Mouse (Mus musculus): ENCODE measurements around the gene Tap1.

Gene Tap1

DNA sequence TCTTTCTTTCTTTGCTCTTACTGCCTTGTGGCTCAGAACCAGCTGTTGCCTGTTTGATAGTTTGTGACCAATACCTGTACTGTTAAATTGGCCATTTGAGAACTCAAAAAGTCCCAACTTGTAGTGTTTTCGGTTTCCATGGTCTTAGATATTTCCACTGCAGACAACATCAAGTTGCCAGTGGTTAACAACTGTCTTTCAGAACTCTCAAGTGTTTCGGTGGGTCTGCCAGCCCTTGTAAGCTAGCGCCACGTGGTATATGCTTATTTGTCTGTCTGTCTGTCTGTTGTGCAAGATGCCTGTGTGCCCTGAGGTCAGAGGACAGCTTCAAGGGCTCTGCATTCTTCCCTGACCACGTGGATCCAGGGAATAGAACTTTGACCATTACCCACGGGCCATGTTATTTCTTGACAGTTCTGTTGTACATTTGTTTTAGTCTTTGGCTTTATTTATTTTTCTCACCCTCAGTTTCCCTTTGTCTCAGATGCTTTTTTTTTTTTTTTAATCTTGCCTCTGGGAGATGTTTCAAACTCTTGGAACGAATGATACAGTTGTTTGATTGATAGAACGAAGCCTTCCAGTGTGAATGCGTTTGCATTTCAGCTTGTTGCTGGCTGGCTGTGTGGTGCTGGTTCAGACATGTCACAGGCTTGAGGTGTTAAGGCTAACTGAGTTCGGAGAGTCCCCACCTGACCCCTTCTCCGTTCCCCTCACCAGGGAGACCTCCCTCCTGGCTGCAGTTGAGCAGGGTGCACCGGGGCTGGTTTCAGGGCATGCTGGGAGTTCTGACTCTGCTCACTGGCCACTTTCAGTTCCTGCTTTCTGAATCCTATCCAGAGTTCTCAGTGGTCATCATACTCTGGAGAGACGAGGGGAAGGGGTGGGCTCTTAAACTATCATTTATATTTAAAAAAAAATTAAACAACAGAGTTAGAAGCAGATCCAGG, 7.2 kb upstream of the Tap1 start:
- DNase-seq: no peak

DNA sequence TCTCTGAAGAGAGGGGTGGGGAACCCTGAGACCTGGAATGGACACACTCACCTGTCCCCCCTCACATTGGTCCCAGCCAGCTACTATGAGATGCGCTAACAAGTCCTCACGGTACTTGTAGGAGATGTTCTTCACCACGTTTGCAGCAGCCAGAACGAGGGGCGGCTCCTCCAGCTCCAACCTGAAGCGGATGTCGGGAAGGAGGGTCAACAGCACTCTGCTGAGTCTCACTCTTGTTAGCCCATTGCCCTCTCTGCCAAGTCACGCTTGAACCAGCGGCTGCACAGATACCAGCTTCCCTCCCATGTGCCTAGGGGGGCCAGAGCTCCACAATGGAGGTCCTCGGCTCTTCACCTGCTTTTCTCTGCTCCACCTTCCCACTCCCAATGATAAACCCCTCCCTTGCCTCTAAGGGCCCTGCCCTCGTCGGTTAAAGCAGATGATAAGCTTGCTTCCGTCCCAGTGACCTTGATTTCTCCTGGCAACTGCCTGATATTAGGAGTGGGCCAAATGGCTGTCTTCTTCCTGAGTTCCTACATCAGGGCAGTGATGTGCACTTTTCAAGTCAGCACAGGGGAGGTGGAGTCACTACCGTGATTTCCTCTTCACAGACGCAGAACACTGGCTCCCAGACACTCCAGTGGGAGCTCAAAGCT, 3.7 kb upstream of the Tap1 start:
- DNase-seq: no peak

DNA sequence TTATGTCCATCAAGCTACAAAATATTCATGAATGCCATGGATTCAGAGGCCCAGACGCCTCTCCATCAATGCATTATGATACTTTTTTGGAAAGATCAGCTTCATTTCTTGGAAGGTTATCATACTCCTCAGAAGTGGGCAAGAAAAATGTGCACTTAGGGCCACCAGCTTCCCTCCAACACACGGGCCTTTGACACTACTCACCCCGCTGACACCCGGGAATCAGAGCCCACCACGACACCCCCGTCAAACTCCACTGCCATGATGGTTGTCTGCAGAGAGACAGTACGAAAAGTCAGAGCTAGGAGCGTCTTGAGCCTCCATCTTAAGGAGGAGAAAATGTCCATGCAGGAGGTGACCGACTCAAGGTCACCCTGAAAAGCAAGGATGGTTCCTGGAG, 1.8 kb upstream of the Tap1 start:
- DNase-seq: no peak

DNA sequence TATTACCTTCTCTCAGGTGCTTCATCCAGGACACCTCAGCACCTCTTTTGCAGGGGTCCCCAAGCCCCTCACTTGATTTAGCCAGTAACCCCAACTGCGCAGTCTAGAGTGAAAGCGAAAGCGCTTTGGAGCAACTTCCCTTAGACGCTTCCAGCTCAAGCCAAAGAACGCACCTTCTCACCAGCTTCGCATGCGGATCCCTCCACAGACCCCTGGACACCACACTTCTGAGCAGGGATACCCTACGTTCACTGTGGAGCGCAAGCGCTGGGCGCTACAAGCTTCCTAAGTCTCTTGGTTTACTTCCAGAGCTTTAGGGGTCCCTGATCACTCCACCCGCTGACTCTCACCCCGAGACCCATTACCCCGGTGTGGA, 480 bp upstream of the Tap1 start:
- peak in 1 of 2 experiments; percentile 23 for DNase-seq

DNA sequence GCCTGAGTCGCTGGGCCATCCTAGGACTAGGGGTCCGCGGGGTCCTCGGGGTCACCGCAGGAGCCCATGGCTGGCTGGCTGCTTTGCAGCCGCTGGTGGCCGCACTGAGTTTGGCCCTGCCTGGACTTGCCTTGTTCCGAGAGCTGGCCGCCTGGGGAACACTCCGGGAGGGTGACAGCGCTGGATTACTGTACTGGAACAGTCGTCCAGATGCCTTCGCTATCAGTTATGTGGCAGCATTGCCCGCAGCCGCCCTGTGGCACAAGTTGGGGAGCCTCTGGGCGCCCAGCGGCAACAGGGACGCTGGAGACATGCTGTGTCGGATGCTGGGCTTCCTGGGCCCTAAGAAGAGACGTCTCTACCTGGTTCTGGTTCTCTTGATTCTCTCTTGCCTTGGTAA, 657 bp downstream of the Tap1 start:
- DNase-seq: no peak

DNA sequence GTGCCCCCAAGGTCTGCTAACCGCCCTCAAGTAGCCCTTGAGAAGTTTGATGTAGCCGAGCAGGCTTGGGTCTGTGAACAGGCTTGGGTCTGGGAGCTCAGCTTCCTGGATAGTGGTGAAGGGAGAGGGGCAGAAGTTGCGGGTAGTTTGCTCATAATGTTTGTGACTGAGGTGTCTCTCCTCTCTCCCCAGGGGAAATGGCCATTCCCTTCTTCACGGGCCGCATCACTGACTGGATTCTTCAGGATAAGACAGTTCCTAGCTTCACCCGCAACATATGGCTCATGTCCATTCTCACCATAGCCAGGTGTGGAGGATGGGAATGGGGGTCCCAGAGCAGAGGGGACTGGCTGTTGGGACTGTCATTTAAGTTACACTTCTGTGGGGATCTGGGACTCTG, 1.6 kb downstream of the Tap1 start:
- DNase-seq: no peak

DNA sequence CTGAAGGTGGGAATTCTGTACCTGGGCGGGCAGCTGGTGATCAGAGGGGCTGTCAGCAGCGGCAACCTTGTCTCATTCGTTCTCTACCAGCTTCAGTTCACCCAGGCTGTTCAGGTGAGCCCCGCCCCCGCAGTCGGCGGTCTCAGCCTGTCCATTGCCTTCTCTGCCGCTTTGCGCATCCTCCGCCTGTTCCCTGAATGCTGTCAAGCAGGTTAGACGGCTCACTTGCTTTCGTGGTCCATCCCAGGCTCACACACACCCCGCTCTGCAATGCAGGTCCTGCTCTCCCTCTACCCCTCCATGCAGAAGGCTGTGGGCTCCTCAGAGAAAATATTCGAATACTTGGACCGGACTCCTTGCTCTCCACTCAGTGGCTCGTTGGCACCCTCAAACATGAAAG, 5.5 kb downstream of the Tap1 start:
- no peak for DNase-seq

DNA sequence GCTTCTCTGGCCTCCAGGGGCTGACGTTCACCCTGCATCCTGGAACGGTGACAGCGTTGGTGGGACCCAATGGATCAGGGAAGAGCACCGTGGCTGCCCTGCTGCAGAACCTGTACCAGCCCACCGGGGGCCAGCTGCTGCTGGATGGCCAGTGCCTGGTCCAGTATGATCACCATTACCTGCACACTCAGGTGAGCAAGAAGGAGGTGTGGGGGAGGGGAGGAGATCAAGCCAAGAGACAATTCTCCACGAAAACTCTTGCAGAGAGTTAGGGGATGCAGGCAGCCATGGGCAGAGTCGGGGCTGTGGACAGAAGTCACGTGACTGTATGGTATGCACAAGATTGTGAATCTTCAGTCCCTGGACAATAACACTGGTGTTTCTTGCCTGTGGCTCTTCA, 6.1 kb downstream of the Tap1 start:
- no peak for DNase-seq

DNA sequence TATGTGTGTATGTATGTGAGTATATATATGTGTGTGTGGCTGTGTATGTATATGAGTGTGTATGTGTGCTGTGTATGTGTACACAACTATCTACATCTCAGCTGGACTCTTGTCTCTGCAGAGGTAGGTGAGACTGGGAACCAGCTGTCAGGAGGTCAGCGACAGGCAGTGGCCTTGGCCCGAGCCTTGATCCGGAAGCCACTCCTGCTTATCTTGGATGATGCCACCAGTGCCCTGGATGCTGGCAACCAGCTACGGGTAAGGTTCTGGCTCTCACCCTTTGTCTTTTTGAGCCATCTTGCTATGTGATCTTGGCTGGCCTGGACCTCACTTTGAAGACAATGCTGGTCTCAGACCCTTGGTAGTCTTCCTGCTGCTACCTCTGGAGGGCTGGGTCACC, 7.4 kb downstream of the Tap1 start:
- DNase-seq: no peak

DNA sequence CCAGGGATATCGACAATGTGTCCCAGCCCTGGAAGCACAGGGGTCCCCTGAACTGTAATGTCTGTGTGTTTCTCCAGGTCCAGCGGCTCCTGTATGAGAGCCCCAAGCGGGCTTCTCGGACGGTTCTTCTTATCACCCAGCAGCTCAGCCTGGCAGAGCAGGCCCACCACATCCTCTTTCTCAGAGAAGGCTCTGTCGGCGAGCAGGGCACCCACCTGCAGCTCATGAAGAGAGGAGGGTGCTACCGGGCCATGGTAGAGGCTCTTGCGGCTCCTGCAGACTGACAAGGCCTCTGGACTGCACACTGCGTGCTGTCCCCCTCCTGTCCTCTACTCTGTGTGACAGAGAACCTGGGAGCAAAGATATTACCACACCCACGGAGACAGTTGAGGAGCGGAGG, 9.1 kb downstream of the Tap1 start:
- DNase-seq: no peak

DNA sequence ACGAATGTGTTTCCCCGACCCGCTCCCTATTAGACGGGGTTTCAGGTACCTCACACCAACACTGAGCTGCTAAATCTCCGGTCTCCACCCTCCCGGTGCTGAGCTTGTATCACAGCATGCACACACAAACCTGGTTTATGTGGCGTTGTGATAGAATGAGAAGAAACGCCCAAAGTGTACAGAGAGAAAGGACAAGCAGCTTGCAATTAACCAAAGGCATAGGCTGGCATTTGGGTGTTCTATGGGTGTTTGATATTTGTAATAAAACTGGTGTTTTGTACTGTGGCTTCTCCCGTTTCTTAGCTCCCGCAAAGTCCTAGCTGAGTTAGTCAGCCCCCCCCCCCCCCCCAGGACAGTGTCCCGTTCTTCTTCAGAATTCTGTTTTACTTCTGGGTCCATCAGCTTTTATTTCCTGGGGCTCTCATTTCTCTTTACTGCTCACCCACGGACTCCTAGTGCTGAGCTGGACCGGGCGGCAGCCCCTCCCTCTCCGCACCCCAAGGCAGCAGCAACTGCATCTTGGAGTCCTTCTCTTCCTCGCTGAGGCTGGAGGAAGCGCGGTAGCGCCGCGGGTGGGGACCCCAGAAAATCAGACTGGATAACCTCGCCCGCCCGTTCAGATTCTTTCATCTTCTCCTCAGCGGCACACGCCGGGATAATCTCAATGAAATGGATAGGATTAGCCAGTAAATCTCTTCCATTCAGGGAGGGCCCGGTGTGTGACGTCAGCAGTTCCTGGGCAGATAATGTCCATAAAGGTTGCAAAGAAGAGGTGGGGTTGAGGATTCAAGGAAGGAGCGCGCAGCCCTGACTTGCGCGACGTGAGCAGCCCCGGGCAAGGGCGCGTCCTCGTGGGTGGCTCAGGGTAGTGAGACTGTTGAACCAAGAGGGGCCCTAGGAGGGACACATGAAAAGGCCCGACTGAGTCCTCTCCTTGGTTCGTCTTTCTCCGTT, 9.9 kb downstream of the Tap1 start, which contains the start of gene Psmb8:
Gene Psmb8 (plus strand): TSS at position 781 of the 954 bp plus-strand sequence.
- DNase-seq: peak; percentile 94 to 96

DNA sequence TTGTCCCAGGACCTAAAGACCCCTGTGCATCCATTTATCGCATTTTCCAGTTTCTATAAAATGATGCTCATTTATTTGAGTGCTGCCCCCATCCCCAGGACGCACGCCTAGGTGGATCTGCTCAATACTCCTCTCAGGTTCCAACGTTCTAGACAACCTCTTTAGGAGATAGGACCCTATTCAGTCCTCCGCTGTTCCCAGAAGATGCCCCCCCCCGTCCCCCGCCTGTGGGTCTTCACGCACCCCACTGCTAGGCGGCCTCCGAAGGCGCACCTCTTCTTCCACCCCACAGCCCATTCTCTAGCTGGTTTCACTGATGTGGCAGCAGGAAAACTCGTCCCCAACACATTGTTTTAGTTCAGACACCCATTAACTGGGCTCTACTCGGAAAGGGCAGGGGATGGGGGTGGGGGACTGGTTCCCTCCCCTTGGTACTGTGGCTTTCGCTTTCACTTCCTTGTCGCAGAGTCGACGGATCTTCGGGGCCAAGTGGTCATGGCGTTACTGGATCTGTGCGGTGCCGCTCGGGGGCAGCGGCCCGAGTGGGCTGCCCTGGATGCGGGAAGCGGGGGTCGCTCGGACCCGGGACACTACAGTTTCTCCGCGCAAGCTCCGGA, 10.7 kb downstream of the Tap1 start:
- DNase-seq: peak; percentile 67 to 78

DNA sequence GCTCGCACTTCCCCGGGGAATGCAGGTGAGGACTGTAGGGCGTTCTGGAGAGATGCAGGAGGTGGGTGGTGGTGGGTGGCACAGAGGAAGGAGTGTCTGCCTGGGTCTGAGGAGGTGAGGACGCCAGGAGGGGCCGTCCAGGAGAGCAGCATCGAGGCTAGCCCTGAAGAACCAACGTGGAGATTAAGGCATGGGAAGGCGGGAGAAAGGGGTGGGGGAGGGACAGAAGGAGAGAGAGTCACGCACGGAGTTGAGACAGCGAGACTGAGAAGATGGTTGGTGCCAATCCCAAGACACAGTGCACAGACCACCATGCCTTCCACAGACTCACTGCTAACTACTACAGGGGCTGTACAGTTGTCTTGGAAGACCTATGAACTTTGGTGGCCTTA, 11.2 kb downstream of the Tap1 start:
- no peak for DNase-seq

DNA sequence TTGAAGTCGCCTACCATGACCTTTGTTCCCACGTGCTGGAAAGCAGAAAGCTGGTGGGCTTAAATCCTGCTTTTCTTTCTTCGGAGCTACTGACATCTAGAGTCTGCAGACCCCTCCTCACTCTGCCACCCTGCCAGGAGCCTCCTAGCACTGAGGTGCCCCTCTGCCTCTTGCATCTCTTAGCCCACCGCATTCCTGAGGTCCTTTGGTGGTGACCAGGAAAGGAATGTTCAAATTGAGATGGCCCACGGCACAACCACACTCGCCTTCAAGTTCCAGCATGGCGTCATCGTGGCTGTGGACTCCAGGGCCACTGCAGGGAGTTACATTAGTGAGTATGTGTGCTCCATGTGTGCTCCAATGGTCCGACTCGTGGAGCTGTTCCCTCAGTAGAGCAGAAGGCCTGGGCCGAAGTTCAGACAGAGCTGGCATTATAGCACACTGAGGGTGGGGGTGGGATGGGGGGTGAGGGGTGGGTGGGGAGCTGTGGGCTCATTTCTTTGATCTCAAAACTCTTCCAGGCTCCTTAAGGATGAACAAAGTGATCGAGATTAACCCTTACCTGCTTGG, 11.8 kb downstream of the Tap1 start:
- DNase-seq: no peak

DNA sequence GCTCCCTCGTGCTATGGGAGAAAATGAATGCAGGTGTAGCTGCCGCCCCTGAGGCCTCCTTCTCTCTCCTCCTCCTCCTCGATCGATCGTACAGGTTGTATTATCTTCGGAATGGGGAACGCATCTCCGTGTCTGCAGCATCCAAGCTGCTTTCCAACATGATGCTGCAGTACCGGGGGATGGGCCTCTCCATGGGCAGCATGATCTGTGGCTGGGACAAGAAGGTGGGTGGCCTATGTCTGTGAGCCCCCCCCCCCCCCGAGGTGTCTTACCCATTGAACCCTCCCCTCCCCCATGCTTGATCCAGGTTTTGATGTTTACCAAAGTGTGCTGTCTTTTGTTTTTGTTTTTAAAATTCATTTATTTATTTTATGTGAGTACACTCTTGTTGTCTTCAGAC, 12.7 kb downstream of the Tap1 start:
- no peak for DNase-seq

DNA sequence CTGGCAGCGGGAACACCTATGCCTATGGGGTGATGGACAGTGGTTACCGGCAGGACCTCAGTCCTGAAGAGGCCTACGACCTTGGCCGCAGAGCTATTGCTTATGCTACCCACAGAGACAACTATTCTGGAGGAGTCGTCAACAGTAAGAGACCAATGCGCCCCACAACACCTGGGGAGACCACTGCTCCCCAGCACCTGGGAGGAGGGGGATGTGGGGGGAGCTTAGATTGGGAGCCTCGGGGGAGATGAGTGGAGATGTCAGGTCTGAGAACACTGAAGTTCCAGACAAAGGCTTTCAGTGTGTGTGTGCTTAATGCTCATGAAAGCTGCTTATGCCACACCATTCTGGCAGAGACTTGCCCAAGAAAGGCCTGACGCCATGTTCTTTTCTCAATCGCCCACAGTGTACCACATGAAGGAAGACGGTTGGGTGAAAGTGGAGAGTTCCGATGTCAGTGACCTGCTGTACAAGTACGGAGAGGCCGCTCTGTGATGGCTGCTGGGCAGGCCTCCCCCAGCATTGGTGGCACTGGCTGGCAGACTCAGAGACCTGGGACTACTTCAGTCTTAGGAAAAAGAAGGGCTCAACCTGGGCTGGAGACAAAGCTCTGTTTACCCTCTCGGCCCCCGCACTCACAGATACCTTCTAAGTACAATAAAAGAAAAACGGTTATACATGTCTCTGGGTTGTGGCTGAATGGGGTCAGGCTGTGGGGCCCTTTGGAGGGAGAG, 13.6 kb downstream of the Tap1 start:
- no peak for DNase-seq

DNA sequence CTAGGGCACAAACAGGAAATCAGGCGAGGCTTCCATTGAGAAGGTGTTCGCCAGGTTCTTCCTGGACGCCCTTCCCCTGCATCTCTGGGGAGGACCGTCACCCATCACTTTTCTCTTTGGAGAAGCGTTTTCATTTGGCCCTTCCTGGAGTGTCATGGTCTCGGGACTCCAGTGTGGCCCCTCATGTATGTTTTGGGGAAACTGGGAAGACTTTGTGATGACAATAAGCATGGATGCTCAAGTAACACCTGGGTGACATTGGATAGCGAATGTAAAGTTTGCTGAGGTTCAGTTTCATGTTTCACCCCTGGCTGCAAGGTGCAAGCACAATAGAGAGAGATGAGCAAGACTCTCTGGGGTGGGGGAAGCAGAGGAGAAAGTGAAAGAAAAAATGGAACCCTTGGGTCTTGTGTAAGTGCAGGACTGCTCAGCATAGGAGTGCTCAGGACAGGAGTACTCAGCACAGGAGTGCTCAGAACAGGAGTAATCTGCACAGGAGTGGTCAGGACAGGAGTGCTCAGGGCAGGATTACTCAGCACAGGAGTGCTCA, 14.2 kb downstream of the Tap1 start:
- peak in 1 of 2 experiments; percentile 25 for DNase-seq

DNA sequence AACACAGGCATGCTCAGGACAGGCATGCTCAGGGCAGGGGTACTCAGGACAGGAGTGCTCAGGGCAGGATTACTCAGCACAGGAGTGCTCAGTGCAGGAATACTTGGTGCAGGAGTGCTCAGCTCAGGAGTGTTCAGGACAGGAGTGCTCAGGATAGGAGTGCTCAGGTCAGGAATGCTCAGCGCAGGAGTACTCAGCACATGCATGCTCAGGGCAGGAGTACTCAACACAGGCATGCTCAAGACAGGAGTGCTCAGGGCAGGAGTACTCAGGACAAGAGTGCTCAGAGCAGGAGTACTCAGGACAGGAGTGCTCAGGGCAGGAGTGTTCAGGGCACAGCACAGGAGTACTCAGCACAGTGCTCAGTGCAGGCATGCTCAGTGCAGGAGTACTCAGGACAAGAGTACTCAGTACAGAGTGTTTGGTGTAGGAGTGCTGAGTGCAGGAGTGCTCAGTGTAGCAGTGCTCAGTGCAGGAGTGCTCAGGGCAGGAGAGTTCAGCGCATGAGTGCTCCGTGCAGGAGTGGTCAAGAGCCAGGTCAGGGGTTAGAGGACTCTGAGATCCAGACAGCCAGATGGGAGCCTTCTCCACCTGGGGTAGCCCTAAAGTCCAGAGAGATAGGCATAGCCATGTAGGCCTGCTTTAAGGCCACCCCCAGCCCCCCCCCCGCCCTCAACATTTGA, 15.5 kb downstream of the Tap1 start:
- DNase-seq: peak in 1 of 2 experiments; percentile 17

DNA sequence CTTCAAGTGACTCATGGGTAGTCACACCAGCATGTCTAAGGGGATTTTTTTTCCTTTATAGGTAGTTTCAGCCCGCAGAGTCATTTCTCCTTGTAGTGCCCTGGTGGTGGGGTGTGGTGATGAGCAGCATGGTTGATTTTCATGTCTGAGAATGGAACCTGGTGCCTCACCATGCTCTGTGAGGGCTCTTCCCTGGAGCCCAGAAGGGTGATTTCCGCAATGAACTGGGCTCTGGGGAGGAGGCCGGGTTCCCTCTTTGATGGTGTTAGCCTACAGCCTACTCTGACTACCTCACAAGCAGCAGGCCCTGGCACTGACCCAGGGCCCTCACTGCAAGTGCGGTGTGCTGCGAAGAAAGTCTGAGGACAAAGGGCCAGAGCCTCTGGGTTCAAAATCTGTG, 16.1 kb downstream of the Tap1 start, which contains the start of gene Tap2:
Gene Tap2 (plus strand): TSS at position 84 of the 400 bp plus-strand sequence.
- DNase-seq: peak in 1 of 2 experiments; percentile 32

DNA sequence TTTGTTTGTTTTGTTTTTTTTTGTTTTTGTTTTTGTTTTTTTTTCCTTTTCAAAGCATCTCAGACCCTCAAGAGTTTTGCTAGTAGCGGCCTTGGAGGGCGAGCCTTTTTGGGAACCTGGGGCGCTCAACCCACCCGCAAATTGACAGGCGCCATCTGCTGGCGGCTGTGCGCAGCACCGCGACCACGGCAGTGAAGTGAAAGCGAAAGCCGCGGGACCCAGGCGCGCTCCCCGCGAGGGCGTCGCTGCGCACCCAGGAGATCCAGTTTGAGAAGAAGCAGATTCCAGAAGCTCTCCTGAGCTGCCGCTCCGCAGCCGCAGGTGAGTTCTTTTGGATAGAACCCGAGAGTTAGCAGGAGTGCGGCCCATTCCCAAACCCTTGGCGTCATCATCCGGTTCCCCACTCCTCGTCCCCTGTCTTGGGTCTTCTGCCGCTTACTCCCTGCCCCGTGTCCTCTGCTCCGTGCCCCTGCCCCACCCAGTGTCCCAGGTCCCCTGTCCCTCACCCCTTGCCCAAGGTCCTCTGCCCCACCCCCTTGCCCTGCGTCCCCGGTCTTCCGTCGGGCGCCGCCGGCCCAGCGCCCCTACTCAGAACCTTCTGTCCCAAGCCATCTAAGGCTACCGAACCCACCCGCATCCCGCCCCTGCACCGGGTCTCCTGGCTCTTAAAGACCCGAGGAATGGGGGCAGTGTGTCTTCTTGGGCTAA, 17.1 kb downstream of the Tap1 start:
- peak; percentile 91 to 92 for DNase-seq
